Mouse (Mus musculus) CH12F3 (cell line): ENCODE results near the gene Ngb.

Experiments used
- in situ Hi-C: fragments of 300-500 bp; cut with MboI; formaldehyde crosslinking; loops from 2 replicates; pipeline ENCODE4 v1.14.3; 2020; ENCODE audit warnings: low sequenced_read_pairs

The Ngb gene

GRCm38 (mm10) chr12:87102165-87102631 is at the start of gene Ngb:
Gene Ngb, minus strand, starts transcription at chr12:87102539.
- in situ Hi-C loops = no loop called here

DNA sequence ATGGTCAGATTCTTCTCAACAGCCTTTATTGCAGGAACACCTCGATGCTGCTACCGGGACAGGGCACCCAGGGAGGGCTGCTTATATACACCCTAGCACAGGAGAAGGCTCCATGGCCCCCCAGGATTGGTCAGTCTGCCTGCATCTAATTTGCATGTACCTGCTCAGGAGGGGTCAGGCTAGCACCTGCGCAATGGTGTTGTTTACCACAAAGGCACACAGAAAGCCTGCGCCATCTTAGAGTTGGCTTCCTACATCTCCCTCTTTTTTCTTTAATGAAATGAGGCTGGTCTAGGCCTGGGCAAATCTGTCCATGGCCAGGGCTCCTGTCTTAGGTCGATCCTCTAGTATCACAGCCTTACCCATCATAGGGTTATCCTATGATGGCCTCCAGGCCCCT is 47.1 kb upstream of the Ngb start:
- in situ Hi-C loops = no loop called here

- in situ Hi-C loops = no loop called here
Measured at GRCm38 (mm10) chr12:87148136-87148535, 45.8 kb upstream of the Ngb start.

DNA sequence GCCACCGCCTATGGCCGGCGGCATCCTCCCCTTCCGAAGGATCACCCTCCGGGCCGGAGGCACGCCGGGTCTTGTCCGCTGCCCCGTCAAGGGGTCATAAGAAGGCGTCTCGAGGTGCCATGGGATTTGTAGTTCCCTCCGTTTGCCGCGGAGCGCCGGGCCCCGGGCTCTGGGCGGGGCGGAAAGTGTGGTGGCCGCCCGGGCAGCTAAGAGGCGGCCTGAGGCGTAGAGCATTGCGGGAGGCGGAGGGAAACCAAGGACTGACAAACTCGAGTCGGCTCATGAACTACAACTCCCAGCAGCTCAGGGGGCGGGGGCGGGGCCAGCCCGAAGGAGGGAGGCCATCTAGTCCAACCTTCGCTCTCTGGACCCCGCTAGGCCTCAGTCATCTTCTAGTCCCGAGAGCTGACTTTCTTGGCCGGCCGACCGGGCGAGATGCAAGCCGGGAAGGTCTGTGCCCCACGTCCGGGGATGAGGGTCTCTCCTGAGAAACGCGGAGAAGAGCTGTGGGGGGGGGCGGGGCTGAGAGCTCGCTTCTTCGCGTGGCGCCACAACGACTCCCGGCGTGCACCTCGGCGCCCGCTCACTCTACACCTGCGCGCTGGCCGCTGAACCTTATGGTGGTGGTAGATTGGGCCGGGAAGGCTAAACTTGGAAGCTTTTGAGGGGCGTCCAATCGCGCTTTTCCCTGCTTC is 45.2 kb upstream of the Ngb start, which contains the start of gene Pomt2:
TSS of gene Pomt2 (minus strand) at position 574 of the 695 bp plus-strand sequence.
- in situ Hi-C loops = no loop called here

- in situ Hi-C loops = no loop called here
Measured at GRCm38 (mm10) chr12:87146966-87147365, 44.6 kb upstream of the Ngb start, which contains the start of gene Gstz1. Gene Gstz1, plus strand, starts transcription at chr12:87147165.

- in situ Hi-C loops = no loop called here
Measured at GRCm38 (mm10) chr12:87142156-87142555, 39.8 kb upstream of the Ngb start.

GRCm38 (mm10) chr12:87138768-87139167 is 36.4 kb upstream of the Ngb start:
- in situ Hi-C loops = loop anchor here (10.0 kb wide), 1 partner anchor 196 kb away; no protein-coding TSS in a partner anchor

GRCm38 (mm10) chr12:87138342-87138701 is 36.0 kb upstream of the Ngb start:
- in situ Hi-C loops = loop anchor here (10.0 kb wide), 1 partner anchor 196 kb away; no protein-coding TSS in a partner anchor

DNA sequence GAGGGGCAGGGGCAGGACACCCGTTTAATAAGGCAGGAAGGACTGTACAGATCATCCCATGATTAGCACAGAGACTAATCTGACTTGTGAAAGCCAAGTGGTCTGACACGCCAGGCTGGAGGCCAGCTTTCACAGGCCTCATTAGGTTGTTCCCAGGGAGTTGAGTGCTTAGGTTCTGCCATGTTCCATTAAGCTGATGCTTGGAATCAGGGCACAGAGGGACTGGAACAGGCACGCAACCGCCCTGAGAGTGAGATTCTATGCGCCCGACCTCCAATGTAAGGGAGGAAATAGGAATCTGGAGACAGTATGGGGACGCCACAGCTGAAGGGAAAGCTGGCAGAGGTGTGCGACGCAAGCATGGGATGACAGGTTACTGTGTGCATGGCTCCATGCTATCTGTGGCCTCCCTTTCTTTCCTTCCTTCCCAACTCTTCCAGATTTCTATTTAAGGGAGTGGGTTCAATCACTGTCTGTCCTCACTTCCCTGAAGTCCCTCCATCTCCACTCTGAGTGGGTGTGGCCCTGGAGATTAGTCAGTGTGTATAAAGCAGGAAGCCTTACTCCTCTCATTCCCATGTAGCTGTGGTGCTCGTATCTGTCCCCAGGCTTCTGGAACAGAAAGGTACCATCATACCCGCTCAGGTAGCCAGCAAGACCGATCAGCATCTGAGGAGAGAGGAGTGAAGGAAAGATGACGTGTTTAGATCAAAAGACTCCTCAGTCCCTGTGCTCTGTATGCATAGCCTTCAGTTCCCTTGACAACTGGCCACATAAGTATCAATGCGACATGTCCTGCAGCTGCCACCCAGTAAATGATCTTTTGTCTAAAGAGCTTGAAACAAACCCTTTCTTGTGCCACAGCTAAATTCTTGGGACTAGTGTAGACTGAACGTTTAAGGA is 35.4 kb upstream of the Ngb start:
- in situ Hi-C loops = loop anchor here (10.0 kb wide), 1 partner anchor 197 kb away; no protein-coding TSS in a partner anchor

DNA sequence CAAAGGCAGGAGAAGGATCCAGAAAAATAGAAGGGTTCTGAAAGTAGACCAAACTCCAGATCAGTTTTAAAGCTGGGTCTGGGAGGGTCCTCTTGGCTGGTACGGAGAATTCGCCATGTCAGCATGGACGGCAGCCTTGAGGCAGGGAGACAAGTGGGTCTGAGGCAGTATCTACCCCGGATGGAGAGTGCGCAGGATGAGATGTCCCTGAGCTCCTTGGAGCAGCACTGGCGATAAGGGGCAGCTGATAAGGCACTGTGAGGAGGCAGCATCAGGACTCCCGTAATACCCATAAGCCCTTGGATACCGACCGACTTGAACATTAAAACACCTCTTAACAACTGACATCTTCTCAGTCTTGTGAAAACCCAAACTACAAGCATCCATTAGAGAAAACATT is 30.4 kb upstream of the Ngb start:
- in situ Hi-C loops = loop anchor here (10.0 kb wide), 1 partner anchor 202 kb away; no protein-coding TSS in a partner anchor

DNA sequence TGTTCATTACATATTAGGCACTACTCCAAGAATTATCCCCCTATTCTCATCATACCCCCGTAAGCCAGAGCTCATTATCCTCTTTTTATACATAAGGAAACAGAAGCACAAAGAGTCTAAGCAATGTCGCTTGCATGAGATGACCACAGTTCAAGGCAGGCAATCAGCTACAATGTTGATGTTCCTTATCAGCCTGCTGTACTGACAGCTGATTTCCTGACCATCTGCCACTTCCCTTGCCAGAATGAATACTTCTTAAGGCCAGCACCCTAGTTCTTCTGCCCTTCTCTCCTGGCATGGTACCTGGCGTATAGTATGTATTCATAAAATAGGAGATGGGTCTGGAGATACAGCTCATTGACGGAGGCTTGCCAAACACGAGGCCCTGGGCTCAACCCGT is 29.9 kb upstream of the Ngb start:
- in situ Hi-C loops = loop anchor here (10.0 kb wide), 1 partner anchor 203 kb away; no protein-coding TSS in a partner anchor

DNA sequence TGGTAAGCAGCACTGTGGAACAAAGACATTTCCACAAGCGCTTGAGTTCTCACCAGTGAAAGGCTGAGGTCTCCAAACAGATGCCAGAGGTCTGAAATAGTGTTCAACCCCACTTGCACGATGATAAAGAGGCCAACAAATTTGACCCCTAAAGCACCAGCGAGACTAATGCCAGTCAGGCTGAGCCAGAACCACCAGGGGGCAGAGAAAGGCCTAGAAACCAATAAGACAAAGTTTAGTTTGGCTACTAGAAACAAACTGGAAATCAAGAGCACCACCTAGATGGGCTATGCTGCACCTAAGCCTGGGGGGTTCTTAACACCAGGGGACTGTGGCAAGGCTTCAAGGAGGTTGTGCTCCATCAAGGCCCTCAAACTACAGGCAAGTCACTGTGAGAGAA is 29.3 kb upstream of the Ngb start:
- in situ Hi-C loops = loop anchor here (10.0 kb wide), 1 partner anchor 203 kb away; no protein-coding TSS in a partner anchor

DNA sequence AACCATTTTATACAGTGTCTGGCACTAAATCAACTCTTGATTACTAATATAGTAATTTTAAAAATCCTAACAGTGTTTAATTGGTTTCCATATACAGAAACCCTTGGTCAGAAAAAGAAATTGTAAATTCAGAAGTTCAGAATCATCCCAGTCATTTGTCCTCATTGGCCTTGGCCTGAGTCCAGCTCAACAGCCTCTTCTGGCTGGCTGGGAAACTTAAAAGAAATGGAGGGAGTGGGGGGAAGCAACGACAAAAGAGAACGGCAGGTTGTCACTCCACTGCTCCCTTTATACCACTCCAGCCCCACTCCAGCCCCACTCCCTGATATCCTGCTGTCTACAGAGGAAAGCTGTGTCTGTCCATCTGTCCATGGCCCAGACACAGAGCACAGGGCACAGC is 28.8 kb upstream of the Ngb start:
- in situ Hi-C loops = loop anchor here (10.0 kb wide), 1 partner anchor 204 kb away; no protein-coding TSS in a partner anchor

DNA sequence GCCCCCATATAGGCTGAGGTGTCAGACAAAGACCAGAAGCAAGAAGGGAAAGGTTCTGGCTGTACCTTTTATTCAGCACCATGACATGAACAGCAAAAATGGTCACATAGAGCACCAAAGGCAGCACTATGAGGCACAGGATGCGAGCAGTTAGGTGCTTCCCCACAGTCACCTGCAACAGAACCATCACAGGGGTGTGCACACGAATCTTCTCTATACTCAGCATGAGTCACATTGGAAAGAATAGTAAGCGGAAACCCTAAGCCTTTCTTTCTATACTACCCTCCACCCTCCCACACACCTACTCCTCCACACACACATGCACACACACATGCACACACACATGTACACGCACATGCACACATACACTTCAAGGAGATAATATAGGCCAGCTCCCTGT is 27.9 kb upstream of the Ngb start:
- in situ Hi-C loops = loop anchor here (10.0 kb wide), 1 partner anchor 205 kb away; no protein-coding TSS in a partner anchor

DNA sequence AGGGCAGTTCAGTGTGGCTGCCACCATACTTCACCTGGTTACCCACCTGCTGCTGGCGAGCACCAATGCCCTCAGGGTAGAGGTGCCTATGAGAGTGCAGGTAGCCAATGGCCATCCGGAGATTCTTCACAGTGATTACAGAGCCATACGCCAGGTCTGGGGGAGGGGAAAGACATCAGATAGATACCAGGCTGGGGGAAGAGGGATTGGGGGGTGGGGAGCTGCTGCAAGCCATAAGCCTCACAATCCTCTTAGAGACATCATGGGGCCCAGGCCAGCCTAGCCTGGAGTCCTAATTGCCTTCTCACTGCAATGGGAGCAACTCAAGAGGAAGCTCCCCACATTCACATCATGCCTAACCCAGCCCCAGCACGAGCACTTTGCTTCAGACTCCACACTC is 24.9 kb upstream of the Ngb start:
- in situ Hi-C loops = no loop called here

DNA sequence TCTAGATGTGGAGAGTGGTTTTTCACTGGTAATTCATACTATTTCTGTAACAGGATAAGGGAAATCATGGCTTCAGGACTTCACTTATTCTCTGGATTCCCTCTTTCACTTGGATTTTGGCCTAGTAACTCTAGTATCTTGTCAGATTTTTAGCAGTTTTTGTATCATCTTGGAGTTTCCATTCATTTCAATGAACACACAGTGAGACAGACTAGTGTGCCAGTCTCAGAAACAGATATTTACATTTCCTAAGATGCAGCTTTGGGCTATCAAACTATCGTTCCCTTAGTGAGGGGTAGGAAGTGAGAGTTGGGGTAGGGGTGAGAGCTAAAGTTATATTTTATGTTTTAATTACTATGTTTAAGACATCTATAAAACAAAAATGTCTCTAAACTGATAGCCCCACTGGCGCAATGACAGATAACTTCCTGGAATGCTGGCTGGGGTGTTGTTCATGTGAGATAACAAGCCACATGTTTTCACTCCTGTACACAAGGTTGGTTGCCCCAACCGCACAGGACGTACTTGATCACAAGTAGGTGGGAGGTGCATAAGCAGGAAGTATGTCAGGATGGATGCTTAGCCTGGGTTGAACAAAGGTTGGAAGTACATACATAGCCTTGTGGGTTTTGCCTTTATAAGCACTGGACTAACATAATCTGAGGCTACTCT is 19.7 kb upstream of the Ngb start:
- in situ Hi-C loops = no loop called here

GRCm38 (mm10) chr12:87107357-87107977 is 5.1 kb upstream of the Ngb start:
- in situ Hi-C loops = no loop called here

DNA sequence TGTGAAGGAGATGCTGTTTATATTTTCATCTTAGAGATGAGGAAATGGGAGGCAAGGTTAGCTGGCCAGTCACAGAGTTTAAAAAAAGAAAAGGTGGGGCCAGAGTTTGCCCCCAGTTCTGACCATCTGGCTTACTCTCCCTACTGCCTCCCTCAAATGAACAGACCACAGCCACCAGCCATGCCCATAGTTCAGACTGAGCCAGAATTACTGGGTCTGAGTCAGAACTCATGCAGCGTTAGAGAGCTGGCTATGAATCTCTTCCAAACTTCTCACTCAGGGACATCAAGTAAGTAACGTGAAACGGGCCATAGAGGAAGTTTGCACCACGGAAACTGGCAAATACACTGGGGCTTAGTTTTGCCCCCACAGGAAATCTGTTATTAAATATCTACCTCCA is 2.5 kb upstream of the Ngb start:
- in situ Hi-C loops = no loop called here

GRCm38 (mm10) chr12:87103471-87103870 is 1.1 kb upstream of the Ngb start:
- in situ Hi-C loops = no loop called here

DNA sequence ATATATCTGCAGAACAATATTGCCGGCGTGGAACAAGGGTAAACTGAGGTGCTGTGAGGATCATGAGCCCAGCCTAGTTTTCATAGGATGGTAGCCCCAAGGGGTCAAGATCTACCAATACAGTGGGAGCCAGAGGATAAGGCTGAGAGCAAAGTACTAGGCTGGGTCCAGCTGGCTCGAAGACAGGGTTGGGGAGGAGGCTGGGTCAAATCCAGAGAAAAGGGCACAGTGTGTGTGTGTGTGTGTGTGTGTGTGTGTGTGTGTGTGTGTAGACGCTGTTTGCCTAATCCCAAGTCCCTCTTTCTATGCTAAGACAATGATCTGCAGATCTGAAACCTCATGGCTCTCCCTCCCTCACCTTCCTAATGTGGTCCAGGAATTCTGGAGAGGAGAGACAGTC is 2.0 kb downstream of the Ngb start:
- in situ Hi-C loops = no loop called here
